Mouse (Mus musculus): ENCODE data around the gene Notch1. TPM values are rescaled to one million over a fixed set of nuclear protein-coding genes. Genes with fewer than 3 reads are reported as not detected.

The Notch1 gene
- polyA plus RNA-seq, 1 experiment from 2014 or later: 2.8 TPM

GRCm38 (mm10) chr2:26462980-26463379 is 53.5 kb downstream of the Notch1 start:
- peaks cover 24% of the 10 kb centered on the region for H3K4me1 ChIP-seq (replicated peaks)
- ATAC-seq (ENCODE audit: insufficient read depth): no peak
- H3K27me3 ChIP-seq: no peaks in the 10 kb centered on the region
- H3K4me2 ChIP-seq: no peak overlapping the region
- no peaks in the 10 kb centered on the region for H3K9me3 ChIP-seq (replicated peaks)
- WGBS (ENCODE audit: insufficient replicate concordance): 70% methylated on average over 3 of the region's 3 CpGs
- H3K36me3 ChIP-seq (replicated peaks): peaks cover 71% of the 10 kb centered on the region
- H3K4me3 ChIP-seq (replicated peaks): no peak overlapping the region
- H3K9ac ChIP-seq: no peak overlapping the region
- H3K27ac ChIP-seq (replicated peaks): no peak overlapping the region

GRCm38 (mm10) chr2:26461667-26462066 is 54.8 kb downstream of the Notch1 start:
- peaks cover 25% of the 10 kb centered on the region for H3K4me1 ChIP-seq (replicated peaks)
- H3K36me3 ChIP-seq (replicated peaks): peaks cover 58% of the 10 kb centered on the region
- no peak overlapping the region for H3K4me3 ChIP-seq (replicated peaks)
- H3K9ac ChIP-seq: no peak overlapping the region
- no peaks in the 10 kb centered on the region for H3K9me3 ChIP-seq (replicated peaks)
- no peak for ATAC-seq (ENCODE audit: insufficient read depth)
- no peak overlapping the region for H3K27ac ChIP-seq (replicated peaks)
- 71% methylated on average over 5 of the region's 5 CpGs for WGBS (ENCODE audit: insufficient replicate concordance)
- no peaks in the 10 kb centered on the region for H3K27me3 ChIP-seq
- H3K4me2 ChIP-seq: no peak overlapping the region

GRCm38 (mm10) chr2:26460837-26461236 is 55.6 kb downstream of the Notch1 start:
- no peak overlapping the region for H3K4me3 ChIP-seq (replicated peaks)
- no peak overlapping the region for H3K27ac ChIP-seq (replicated peaks)
- no peaks in the 10 kb centered on the region for H3K9me3 ChIP-seq (replicated peaks)
- no peak for ATAC-seq (ENCODE audit: insufficient read depth)
- H3K27me3 ChIP-seq: no peaks in the 10 kb centered on the region
- H3K36me3 ChIP-seq (replicated peaks): peaks cover 50% of the 10 kb centered on the region
- H3K4me1 ChIP-seq (replicated peaks): peaks cover 25% of the 10 kb centered on the region
- H3K9ac ChIP-seq: no peak overlapping the region
- H3K4me2 ChIP-seq: no peak overlapping the region
- WGBS (ENCODE audit: insufficient replicate concordance): 79% methylated on average over 13 of the region's 13 CpGs

- H3K27ac ChIP-seq (replicated peaks): no peak overlapping the region
- no peaks in the 10 kb centered on the region for H3K27me3 ChIP-seq
- no peak overlapping the region for H3K9ac ChIP-seq
- H3K36me3 ChIP-seq (replicated peaks): peaks cover 44% of the 10 kb centered on the region
- WGBS (ENCODE audit: insufficient replicate concordance): 78% methylated on average over 16 of the region's 16 CpGs
- ATAC-seq (ENCODE audit: insufficient read depth): no peak
- H3K4me3 ChIP-seq (replicated peaks): no peak overlapping the region
- no peaks in the 10 kb centered on the region for H3K9me3 ChIP-seq (replicated peaks)
- no peak overlapping the region for H3K4me2 ChIP-seq
- peaks cover 25% of the 10 kb centered on the region for H3K4me1 ChIP-seq (replicated peaks)
Observed at GRCm38 (mm10) chr2:26460097-26460646, 56.3 kb downstream of the Notch1 start.

- peaks cover 25% of the 10 kb centered on the region for H3K4me1 ChIP-seq (replicated peaks)
- no peaks in the 10 kb centered on the region for H3K9me3 ChIP-seq (replicated peaks)
- H3K4me2 ChIP-seq: no peak overlapping the region
- no peak overlapping the region for H3K27ac ChIP-seq (replicated peaks)
- 58% methylated on average over 6 of the region's 6 CpGs for WGBS (ENCODE audit: insufficient replicate concordance)
- peaks cover 37% of the 10 kb centered on the region for H3K36me3 ChIP-seq (replicated peaks)
- no peak for ATAC-seq (ENCODE audit: insufficient read depth)
- no peak overlapping the region for H3K9ac ChIP-seq
- H3K4me3 ChIP-seq (replicated peaks): no peak overlapping the region
- no peaks in the 10 kb centered on the region for H3K27me3 ChIP-seq
Observed at GRCm38 (mm10) chr2:26459478-26459877, 57.0 kb downstream of the Notch1 start.

DNA sequence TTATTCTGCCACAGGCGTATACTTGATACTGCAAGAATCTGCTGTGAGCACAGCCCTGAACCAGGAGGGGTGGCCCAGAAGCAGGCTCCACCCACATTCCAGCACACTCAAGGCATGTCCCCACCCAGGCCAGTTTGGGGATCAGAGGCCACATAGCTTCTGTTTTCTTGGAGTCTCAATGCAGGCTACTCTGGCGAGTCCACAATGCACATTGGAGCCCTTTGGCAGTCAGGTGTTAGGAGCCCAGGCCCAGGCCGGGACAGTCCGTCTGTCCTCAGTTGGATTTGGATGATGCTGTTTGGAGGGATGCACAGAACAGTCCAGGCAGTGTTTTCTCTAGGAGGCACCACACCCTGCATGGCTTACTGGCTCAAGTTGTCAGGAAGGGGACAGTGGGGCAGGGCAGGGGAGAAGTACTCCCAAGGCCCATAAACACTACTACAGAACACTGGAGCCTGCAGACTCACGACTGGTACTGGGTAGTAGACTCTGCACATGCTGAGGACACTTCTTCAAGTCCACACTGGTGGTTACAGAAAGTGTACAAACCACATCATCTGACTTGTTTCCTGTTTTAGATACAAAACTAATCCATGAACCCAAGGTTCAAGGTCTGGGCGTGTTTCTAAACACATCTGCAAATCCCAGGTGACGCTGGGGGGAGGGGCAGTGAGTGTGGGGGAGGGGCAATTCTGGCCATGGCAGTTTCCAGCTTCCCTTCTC is 57.9 kb downstream of the Notch1 start:
- peaks cover 29% of the 10 kb centered on the region for H3K36me3 ChIP-seq (replicated peaks)
- ATAC-seq (ENCODE audit: insufficient read depth): peak; percentile 55
- H3K4me2 ChIP-seq: no peak overlapping the region; the same call in 1 of the 2 replicates
- H3K27ac ChIP-seq (replicated peaks): peak overlapping the region; percentile 62
- H3K9me3 ChIP-seq (replicated peaks): no peaks in the 10 kb centered on the region
- no peak overlapping the region for H3K4me3 ChIP-seq (replicated peaks)
- H3K9ac ChIP-seq: no peak overlapping the region
- WGBS (ENCODE audit: insufficient replicate concordance): 49% methylated on average over 7 of the region's 7 CpGs
- no peaks in the 10 kb centered on the region for H3K27me3 ChIP-seq
- peaks cover 25% of the 10 kb centered on the region for H3K4me1 ChIP-seq (replicated peaks)

- H3K4me3 ChIP-seq (replicated peaks): no peak overlapping the region
Observed at GRCm38 (mm10) chr2:26449121-26450060, 67.1 kb downstream of the Notch1 start.

GRCm38 (mm10) chr2:26447451-26447850 is 69.0 kb downstream of the Notch1 start:
- Histone ChIP-seq H3K4me2 (no peak overlapping the region), H3K36me3 (replicated peaks) (no peaks in the 10 kb centered on the region), H3K4me1 (replicated peaks) (peaks cover 51% of the 10 kb centered on the region), H3K27ac (replicated peaks) (no peak overlapping the region), H3K4me3 (replicated peaks) (no peak overlapping the region), H3K27me3 (no peaks in the 10 kb centered on the region), H3K9ac (no peak overlapping the region), H3K9me3 (replicated peaks) (no peaks in the 10 kb centered on the region)
- no peak for ATAC-seq (ENCODE audit: insufficient read depth)
- 61% methylated on average over 1 of the region's 1 CpGs for WGBS (ENCODE audit: insufficient replicate concordance)

More at GRCm38 (mm10) chr2:26449121-26450060, 67.1 kb downstream of the Notch1 start:
- no peak for ATAC-seq (ENCODE audit: insufficient read depth)
- Histone ChIP-seq H3K36me3 (replicated peaks) (no peaks in the 10 kb centered on the region), H3K4me2 (no peak overlapping the region), H3K4me1 (replicated peaks) (peaks cover 35% of the 10 kb centered on the region), H3K27me3 (no peaks in the 10 kb centered on the region), H3K9me3 (replicated peaks) (no peaks in the 10 kb centered on the region), H3K27ac (replicated peaks) (no peak overlapping the region), H3K9ac (no peak overlapping the region)
- 20% methylated on average over 5 of the region's 5 CpGs for WGBS (ENCODE audit: insufficient replicate concordance)

DNA sequence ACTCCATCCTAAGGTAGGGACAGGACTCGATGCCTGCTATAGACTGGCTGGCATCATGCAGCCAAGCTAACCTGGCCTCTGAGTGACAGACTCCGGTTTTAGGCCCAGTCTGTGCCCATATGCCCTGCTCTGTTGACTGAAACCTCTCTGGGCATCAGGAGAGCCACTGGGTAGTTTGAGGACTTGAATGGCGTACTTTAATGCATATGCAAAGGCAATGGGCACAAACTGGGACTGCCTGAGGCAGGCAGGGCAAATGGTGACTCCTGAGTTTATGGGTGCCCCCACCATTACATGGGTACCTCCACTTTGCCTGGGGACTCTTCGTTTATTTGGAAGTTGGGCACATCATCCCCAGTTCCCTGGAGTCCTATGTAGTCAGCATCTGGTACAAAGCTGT is 69.8 kb downstream of the Notch1 start:
- peak overlapping the region; percentile 99 for H3K4me2 ChIP-seq
- peak overlapping the region; percentile 90 for H3K27ac ChIP-seq (replicated peaks)
- no peak for ATAC-seq (ENCODE audit: insufficient read depth)

GRCm38 (mm10) chr2:26445666-26446445 is 70.6 kb downstream of the Notch1 start:
- H3K4me3 ChIP-seq (replicated peaks): peak overlapping the region; percentile 93
- H3K4me1 ChIP-seq (replicated peaks): peaks cover 51% of the 10 kb centered on the region
- peaks cover 10% of the 10 kb centered on the region for H3K36me3 ChIP-seq (replicated peaks)
- 1% methylated on average over 44 of the region's 44 CpGs for WGBS (ENCODE audit: insufficient replicate concordance)
- peak overlapping the region; percentile 99 for H3K4me2 ChIP-seq
- H3K27ac ChIP-seq (replicated peaks): peak overlapping the region; percentile 90
- peak; percentile 83 for ATAC-seq (ENCODE audit: insufficient read depth)
- no peaks in the 10 kb centered on the region for H3K9me3 ChIP-seq (replicated peaks)
- H3K9ac ChIP-seq: peak overlapping the region; percentile 68
- H3K27me3 ChIP-seq: no peaks in the 10 kb centered on the region

More for the DNA sequence above, 69.8 kb downstream of the Notch1 start:
- WGBS (ENCODE audit: insufficient replicate concordance): 67% methylated on average over 4 of the region's 4 CpGs
- H3K9ac ChIP-seq: peak overlapping the region; percentile 68; the same call in 1 of the 2 replicates
- H3K4me1 ChIP-seq (replicated peaks): peaks cover 51% of the 10 kb centered on the region
- H3K27me3 ChIP-seq: no peaks in the 10 kb centered on the region
- no peaks in the 10 kb centered on the region for H3K9me3 ChIP-seq (replicated peaks)
- peak overlapping the region; percentile 93 for H3K4me3 ChIP-seq (replicated peaks)
- peaks cover 2% of the 10 kb centered on the region for H3K36me3 ChIP-seq (replicated peaks)
